Mouse (Mus musculus): ENCODE results near the gene Impg1.
"Not testable (repeated sequence)": the region's sequence is repeated elsewhere in the genome, so short reads cannot be mapped to it uniquely, and the experiment has no call there.

The Impg1 gene

GRCm38 (mm10) chr9:80342520-80342919 lies 122.8 kb downstream of the Impg1 start:
- no peak for DNase-seq

- no peak for DNase-seq
These were observed 123.5 kb downstream of the Impg1 start for GRCm38 (mm10) chr9:80341756-80342155.

DNA sequence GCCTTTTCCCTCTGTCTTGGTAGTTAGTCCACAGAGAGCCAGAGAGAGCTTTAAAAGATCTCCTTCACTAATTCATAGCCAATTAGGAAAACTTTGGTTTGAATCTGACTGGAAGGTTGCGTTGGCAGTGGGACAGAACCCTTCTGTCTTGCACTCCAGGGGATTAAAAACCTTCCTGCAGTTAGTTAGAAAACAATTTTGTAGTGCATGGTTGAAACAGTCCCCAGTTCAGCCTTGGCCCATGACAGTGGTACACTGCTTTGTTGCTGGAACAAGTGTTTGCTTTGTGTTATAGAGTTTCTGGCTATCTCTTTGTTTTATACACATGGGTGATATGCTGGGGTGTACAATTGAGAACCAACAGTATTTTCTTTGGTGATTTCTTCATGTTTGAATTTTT lies 124.4 kb downstream of the Impg1 start:
- no peak for DNase-seq

GRCm38 (mm10) chr9:80338026-80338425 lies 127.3 kb downstream of the Impg1 start:
- no peak for DNase-seq

- DNase-seq, result no peak
These were observed 129.5 kb downstream of the Impg1 start for GRCm38 (mm10) chr9:80335660-80336357.

DNA sequence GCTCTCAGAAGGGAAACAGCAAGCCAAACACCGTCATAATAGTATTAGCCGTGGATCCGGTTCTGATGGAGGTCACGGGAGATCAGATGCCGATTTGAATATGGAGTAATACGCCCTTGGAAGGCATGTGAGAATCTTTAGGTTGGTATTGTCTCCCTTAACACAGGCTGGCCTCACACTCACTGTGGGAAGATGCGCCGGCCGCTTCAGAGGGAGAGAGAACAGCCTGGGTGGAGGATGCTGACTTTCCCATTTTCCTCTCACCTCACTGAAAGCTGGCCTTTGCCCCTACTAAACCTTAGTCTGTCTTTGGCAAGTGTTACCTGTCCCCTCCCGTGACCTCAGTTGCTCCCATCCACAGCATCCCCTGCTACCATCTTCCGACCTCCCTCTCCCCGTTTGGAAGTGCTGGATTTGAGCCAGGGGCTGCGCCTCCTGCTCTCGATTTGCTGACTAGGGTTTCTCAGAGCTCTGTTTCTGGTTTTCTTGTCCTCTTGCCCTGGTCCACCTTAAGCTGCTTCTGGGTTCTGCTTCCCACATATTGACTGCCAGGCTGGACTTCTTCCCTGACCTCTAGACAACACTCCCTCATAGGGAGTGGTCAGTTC lies 131.2 kb downstream of the Impg1 start:
- DNase-seq, result peak; percentile 30 to 59

DNA sequence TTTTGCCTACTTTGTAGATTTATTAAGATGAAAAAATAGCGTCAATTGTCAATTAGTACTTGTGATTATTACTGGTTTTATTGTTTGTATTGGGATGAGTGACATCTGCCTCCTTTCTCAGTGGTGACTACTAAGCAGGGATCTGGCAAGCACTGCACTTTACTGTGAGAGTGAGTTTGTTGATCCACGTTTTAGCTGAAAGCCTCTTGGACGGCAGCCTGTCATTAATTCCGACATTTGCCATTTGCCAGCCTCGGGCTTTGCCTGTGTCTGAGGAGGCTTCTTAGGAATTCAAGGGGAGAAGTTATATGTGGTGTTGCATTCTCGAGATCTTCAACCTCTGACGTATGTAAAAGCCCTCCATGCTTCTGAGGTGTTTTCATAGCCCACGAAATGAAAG lies 131.8 kb downstream of the Impg1 start:
- DNase-seq, result no peak

DNA sequence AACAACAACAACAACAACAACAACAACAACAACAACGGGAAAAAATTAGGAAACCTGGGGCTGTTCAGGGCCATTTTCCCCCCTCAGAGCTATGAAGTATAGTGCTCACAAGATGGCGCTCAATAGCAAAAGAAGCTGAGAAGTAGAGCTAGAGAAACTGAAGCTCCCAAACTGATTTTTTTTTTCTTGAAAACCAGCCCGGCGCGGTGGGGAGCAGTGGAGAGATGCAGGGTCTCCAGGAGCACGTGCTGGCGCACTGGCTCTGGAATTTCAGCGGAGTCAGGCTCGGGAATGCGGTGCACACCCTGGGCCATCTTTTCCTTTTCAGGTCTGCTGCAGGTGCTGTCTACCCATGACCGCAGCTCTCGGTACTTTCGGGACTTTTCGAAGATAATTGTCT lies 133.1 kb downstream of the Impg1 start:
- DNase-seq, result peak; percentile 41 to 42

DNA sequence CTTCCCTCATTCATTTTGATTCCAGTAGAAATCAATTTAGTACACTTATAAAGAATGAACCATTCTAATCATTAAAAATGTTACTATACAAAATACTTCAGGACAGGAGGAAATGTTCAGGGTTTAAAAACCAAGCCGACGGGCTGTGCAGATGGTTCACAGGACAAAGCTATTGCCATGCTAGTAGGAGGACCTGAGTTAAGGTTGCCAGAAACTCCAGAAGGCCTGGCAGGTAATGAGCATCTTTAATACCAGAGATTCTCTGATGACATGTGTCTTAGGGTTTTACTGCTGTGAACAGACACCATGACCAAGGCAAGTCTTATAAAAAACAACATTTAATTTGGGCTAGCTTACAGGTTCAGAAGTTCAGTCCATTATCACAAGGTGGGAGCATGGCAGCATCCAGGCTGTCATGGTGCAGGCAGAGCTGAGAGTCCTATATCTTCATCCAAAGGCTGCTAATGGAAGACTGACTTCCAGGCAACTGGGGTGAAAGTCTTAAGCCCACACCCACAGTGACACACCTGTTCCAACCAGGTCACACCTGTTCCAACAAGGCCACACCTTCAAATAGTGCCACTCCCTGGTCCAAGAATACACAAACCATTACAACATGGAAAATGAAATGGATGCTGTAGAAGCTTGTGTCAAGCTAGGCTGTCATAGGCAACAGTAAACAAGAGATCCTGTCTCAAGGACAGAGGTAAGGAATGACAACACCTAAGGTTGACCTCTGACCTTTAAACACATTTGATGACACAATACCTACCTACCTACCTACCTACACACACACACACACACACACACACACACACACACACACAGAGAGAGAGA lies 144.0 kb downstream of the Impg1 start:
- not testable (repeated sequence) for DNase-seq

DNA sequence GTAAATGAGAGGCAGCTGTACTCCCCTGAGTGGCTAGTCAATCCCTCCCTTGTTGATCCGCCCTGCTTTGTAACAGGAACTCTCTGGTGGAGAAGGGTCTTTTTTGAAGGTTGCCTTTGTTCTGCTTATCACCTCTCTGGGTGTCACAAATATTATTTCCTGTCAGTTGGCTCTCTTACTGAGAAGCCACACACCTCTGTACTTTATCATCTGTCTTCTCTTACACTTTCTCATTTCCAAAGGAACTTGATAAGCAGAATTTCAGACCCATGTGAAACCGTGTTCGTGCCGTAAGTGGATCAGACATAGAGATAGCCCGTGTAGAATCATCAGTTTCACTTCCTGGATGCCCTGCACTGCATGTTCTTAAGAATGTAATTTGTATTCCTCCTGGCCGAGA lies 147.3 kb downstream of the Impg1 start:
- no peak for DNase-seq

GRCm38 (mm10) chr9:80315922-80316321 lies 149.4 kb downstream of the Impg1 start:
- DNase-seq, result no peak

DNA sequence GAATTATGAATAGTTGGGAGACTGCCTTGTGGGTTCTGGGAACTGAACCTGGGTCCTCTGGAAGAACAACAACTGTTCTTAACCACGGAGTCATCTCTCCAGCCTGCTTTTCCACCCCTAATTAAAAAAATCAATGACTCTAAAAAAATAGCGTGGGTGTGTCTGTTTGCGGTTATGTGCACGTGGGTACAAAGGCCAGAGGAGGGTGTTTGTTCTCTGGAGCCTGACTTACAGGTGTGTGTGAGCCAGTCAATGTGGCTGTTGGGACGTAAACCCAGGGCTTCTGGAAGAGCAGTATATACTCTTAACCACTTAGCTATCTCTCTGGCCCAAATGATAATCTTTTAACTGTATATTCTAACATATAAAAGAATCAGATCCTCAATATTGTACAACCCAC lies 151.7 kb downstream of the Impg1 start:
- no peak for DNase-seq

- no peak for DNase-seq
These were observed 157.7 kb downstream of the Impg1 start for GRCm38 (mm10) chr9:80307629-80308028.

GRCm38 (mm10) chr9:80306853-80307252 lies 158.4 kb downstream of the Impg1 start:
- DNase-seq, result no peak

DNA sequence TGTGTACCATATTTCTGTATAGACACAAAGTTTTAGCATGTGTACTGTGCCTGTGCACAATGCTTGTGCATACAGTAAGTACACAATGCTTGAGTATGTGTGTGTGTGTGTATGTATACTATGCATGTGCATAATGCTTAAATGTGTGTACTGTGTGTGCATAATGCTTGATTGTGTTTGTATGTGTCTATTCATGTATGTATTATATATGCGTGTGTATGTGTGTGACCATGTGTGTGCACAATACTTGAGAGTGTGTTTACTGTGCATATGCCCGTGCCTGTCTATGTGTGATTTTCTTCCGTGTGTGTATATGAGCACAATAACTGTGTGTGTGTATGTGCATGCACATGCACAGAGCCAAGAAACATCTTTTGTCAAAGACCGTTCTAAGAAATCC lies 158.9 kb downstream of the Impg1 start:
- DNase-seq, result no peak

GRCm38 (mm10) chr9:80303518-80303917 lies 161.8 kb downstream of the Impg1 start:
- peak in 1 of 2 experiments; percentile 56 for DNase-seq

DNA sequence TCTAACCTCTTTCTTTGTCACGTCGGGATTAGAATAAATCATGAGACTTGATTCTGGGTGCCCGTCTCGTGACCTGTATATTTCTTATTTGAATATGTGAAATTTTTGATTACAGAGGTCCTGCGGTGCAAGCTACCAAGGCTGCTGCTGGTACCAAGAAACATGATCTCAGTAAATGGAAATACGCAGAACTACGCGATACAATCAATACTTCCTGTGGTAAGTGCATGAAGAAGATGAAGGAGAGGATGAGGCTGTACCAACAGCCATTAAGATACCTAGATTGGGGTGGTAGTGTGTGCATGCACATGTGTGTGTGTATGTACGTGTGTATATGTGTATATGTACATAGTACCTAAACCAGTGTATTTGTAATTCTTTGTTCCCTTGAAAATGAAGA lies 166.2 kb downstream of the Impg1 start:
- DNase-seq, result no peak

DNA sequence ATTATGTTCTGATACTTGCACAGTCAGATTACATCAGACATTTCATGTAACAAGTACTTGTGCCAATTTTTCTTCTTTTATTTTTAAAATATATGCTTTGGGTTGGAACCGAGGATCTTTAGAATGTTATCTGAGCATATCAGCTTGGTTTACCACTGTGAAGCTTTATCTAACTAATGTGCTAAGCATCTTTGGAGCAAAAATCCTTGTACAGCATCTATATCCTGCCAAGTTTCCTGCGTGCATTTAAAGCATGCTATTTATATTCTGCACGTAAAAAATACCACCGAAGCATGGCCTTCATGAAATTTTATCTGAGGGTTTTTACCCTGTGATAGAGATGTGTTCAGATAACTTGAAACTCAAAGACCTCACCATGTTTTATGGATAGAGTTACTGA lies 169.2 kb downstream of the Impg1 start:
- DNase-seq, result no peak

DNA sequence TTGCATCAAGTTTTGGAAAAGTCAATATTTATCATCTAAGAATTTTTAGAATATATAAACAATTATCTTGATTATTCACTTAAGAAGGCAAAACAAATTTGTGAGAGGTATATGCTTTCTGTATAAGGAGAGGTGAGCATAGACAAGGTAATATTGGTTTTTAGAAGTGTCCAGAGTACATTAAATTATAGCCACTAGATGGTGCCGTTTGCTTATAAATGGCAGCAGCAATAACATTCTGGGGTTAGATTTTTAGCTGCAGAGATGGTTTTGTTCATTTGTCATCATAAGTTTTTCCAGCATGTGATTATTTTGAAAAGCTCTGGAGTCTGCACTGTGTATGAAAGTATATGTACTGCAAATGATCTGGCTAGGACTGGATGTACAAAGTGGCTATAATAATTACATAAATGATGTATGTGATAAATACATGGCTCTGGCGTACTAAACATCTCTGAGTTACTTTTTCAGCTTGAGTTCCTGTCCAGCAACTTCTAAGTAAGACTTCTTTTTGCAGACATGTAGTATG lies 172.2 kb downstream of the Impg1 start:
- DNase-seq, result no peak

GRCm38 (mm10) chr9:80286845-80287244 lies 178.4 kb downstream of the Impg1 start:
- DNase-seq, result no peak

GRCm38 (mm10) chr9:80284539-80285174 lies 180.6 kb downstream of the Impg1 start:
- no peak for DNase-seq

GRCm38 (mm10) chr9:80282426-80282825 lies 182.9 kb downstream of the Impg1 start:
- DNase-seq, result no peak

GRCm38 (mm10) chr9:80280724-80281123 lies 184.6 kb downstream of the Impg1 start:
- no peak for DNase-seq
